Mouse (Mus musculus) midbrain, embryonic 12.5 days (tissue): ENCODE results near the gene Sf3b5. TPM values are rescaled to one million over a fixed set of nuclear protein-coding genes. Genes with fewer than 3 reads are reported as not detected.
A peak's percentile ranks its signal among the peaks of the same experiment; 100 is the strongest.

Experiments
- ATAC-seq: fragments of 200-750 bp; cut with Nextera tagmentation; 2 replicates; pipeline ENCODE4 v1.8.0; 2017; ENCODE audit warnings: low read depth, moderate TSS enrichment, moderate library complexity; ENCODE audit not compliant: low FRiP score
- H3K27ac ChIP-seq: fragments of 300-500 bp; sonication (generic); replicated peaks from 2 replicates; pipeline ENCODE4 v1.5.1; 2016; ENCODE audit warnings: mild to moderate bottlenecking
- H3K27me3 ChIP-seq: fragments of 300-500 bp; sonication (generic); 2 replicates; pipeline ENCODE4 v1.6.1; 2016; ENCODE audit warnings: mild to moderate bottlenecking
- H3K36me3 ChIP-seq: fragments of 300-500 bp; sonication (generic); 2 replicates; pipeline ENCODE4 v1.6.1; 2016
- H3K4me1 ChIP-seq: fragments of 300-500 bp; sonication (generic); 2 replicates; pipeline ENCODE4 v1.6.1; 2016
- H3K4me2 ChIP-seq: fragments of 300-500 bp; sonication (generic); replicated peaks from 2 replicates; pipeline ENCODE4 v1.6.1; 2016; ENCODE audit warnings: mild to moderate bottlenecking, moderate library complexity
- H3K4me3 ChIP-seq: fragments of 300-500 bp; sonication (generic); 2 replicates; pipeline ENCODE4 v1.5.1; 2016; ENCODE audit warnings: mild to moderate bottlenecking
- H3K9ac ChIP-seq: fragments of 300-500 bp; sonication (generic); replicated peaks from 2 replicates; pipeline ENCODE4 v1.6.1; 2016; ENCODE audit warnings: mild to moderate bottlenecking, moderate library complexity
- H3K9me3 ChIP-seq: fragments of 300-500 bp; sonication (generic); 2 replicates; pipeline ENCODE4 v1.6.1; 2016; ENCODE audit warnings: mild to moderate bottlenecking
- WGBS: fragments of 180-500 bp; shearing (Covaris S2); methylation state at CpG from one replicate; pipeline ENCODE4 v1.1.7; 2016; 5-methylcytosine and 5-hydroxymethylcytosine counted together
- polyA plus RNA-seq: library from polyadenylated mRNA; unstranded; fragments of >200 nt; fragmentation: Nextera tagmentation; extraction: Ambion mirVana; gene quantifications from 2 replicates; pipeline ENCODE4 v1.2.1, GENCODE M21; 2016

Sf3b5 gene
- 30.3 and 32.2 TPM in 2 replicates for polyA plus RNA-seq

DNA sequence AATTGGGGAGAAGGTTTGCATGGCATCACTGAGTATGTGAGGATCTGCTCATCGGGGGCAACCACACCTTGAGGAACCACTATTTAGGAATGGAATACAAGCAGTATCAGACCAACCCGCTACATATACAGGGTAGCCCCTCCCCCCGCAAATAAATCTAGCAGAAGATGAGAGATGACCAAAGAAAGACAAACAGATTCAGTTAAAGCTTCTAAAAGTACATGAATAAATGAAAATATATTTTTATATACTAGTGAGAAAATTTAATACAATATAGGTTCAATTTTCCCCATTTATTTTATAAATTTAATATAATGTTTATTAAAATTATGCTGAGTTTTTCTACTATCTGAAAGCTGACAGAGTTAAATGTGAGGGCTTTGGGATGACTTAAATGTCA, at the start of gene Sf3b5:
Gene Sf3b5, plus strand, starts transcription at position 301 of the 400 bp plus-strand sequence.
- H3K27me3 ChIP-seq, result no peaks in the 10 kb centered on the region
- peaks cover 2% of the 10 kb centered on the region; the same call in 1 of the 2 replicates for H3K36me3 ChIP-seq
- no peak within 1 kb of the TSS for H3K4me2 ChIP-seq
- H3K4me3 ChIP-seq, result no peak within 1 kb of the TSS
- peaks cover 13% of the 10 kb centered on the region for H3K4me1 ChIP-seq
- no peaks in the 10 kb centered on the region for H3K9me3 ChIP-seq
- no peak for ATAC-seq
- no peak within 1 kb of the TSS for H3K9ac ChIP-seq
- 89% methylated on average over 3 of the region's 3 CpGs for WGBS
- no peak within 1 kb of the TSS for H3K27ac ChIP-seq

- Histone ChIP-seq H3K9me3 (no peaks in the 10 kb centered on the region), H3K4me2 (no peak overlapping the region), H3K36me3 (no peaks in the 10 kb centered on the region), H3K9ac (no peak overlapping the region), H3K4me1 (no peaks in the 10 kb centered on the region), H3K4me3 (no peak overlapping the region), H3K27me3 (0 out of 2 replicates have a peak, but pooled peaks cover under 1% of the 10 kb centered on the region), H3K27ac (no peak overlapping the region)
- 64% methylated on average over 1 of the region's 1 CpGs for WGBS
- no peak for ATAC-seq
These were observed 49.3 kb upstream of the Sf3b5 start for GRCm38 (mm10) chr10:12955831-12956230.

GRCm38 (mm10) chr10:12957271-12957670, 47.9 kb upstream of the Sf3b5 start:
- no peak for ATAC-seq
- 77% methylated on average over 4 of the region's 4 CpGs for WGBS

GRCm38 (mm10) chr10:12961546-12961945, 43.6 kb upstream of the Sf3b5 start:
- Histone ChIP-seq H3K4me1 (no peaks in the 10 kb centered on the region), H3K9ac (no peak overlapping the region), H3K27me3 (peaks cover 24% of the 10 kb centered on the region), H3K4me3 (no peak overlapping the region), H3K27ac (no peak overlapping the region), H3K9me3 (no peaks in the 10 kb centered on the region), H3K4me2 (no peak overlapping the region), H3K36me3 (no peaks in the 10 kb centered on the region)
- ATAC-seq, result no peak
- 87% methylated on average over 8 of the region's 8 CpGs for WGBS

More at GRCm38 (mm10) chr10:12957271-12957670, 47.9 kb upstream of the Sf3b5 start:
- Histone ChIP-seq H3K4me2 (no peak overlapping the region), H3K9ac (no peak overlapping the region), H3K27me3 (peaks cover 10% of the 10 kb centered on the region), H3K9me3 (no peaks in the 10 kb centered on the region), H3K4me1 (no peaks in the 10 kb centered on the region), H3K36me3 (no peaks in the 10 kb centered on the region), H3K4me3 (no peak overlapping the region), H3K27ac (no peak overlapping the region)

DNA sequence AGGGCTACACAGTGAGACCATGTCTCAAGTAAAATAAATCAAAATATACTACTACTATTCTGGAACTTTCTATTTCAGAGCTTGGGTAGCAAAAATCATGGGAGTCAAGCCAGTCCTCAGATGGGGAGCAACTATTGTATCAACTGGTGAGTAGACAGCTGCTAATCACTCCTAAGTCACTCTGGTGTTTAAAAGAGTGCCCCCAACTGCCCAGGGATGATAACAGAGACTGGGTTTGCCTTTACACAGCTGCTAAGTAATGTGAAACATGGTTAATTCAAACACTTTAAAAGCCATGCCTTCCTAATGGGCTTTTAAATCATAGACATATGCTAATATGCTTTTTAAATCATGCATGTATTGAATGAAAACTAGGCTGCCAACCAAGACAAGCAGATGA, 42.9 kb upstream of the Sf3b5 start:
- Histone ChIP-seq H3K4me3 (no peak overlapping the region), H3K9ac (no peak overlapping the region), H3K4me1 (no peaks in the 10 kb centered on the region), H3K27me3 (peaks cover 24% of the 10 kb centered on the region), H3K4me2 (no peak overlapping the region), H3K27ac (no peak overlapping the region), H3K9me3 (no peaks in the 10 kb centered on the region), H3K36me3 (no peaks in the 10 kb centered on the region)
- ATAC-seq, result no peak

DNA sequence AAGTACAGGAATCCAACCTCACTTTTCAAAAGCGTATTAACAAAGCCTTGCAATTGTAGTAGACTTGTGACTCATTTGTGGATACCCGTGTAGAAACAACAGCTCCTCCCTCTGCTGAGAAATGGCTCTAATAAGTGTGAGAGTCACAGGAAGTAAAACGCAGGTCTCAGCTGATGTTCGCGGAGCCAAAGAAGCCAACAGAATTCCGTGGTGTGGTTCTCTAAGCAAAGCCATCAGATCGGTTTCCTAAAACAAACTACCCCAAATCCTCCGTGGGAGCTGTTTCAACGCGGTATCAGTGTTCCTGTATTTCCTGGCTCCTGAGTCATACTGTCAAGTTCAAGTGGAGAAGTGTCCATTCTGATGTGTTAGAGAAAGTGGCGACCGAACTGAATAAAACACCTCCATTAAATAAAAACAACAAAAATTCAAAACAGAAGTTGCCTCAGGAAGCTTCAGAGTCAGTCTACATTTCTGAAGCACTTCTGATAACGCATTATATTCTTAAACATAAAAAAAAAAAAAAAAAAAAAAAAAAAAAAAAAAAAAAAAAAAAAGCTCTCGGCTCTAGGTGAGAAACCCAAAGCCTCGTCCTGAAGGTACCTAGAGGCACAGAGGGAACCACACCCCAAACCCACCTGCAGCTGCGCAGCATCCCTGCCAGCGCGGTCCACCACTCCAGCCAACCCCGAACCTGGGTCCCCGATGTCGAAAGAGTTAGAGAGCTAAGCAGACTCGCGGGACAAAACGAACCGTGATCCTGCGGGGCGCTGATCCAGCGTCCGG, 41.6 kb upstream of the Sf3b5 start:
- no peaks in the 10 kb centered on the region for H3K4me1 ChIP-seq
- H3K27me3 ChIP-seq, result peaks cover 24% of the 10 kb centered on the region
- peak overlapping the region; percentile 56 for H3K9ac ChIP-seq
- H3K36me3 ChIP-seq, result no peaks in the 10 kb centered on the region
- H3K4me3 ChIP-seq, result peak overlapping the region; percentile 73
- peak overlapping the region; percentile 90 for H3K4me2 ChIP-seq
- no peak for ATAC-seq
- WGBS, result 6% methylated on average over 29 of the region's 29 CpGs
- H3K27ac ChIP-seq, result no peak overlapping the region
- H3K9me3 ChIP-seq, result no peaks in the 10 kb centered on the region

- no peaks in the 10 kb centered on the region for H3K36me3 ChIP-seq
- 2% methylated on average over 56 of the region's 56 CpGs for WGBS
- no peaks in the 10 kb centered on the region for H3K4me1 ChIP-seq
- peak within 1 kb of the TSS; percentile 90 for H3K4me2 ChIP-seq
- no peaks in the 10 kb centered on the region for H3K9me3 ChIP-seq
- H3K27ac ChIP-seq, result no peak within 1 kb of the TSS
- peak within 1 kb of the TSS; percentile 73 for H3K4me3 ChIP-seq
- ATAC-seq, result peak; percentile 94
- H3K9ac ChIP-seq, result peak within 1 kb of the TSS; percentile 56
- H3K27me3 ChIP-seq, result peaks cover 24% of the 10 kb centered on the region
These were observed 40.7 kb upstream of the Sf3b5 start, which contains the start of gene Stx11 for GRCm38 (mm10) chr10:12964151-12965075. TSS of gene Stx11 (minus strand) at chr10:12964298.

GRCm38 (mm10) chr10:12965669-12966180, 39.4 kb upstream of the Sf3b5 start:
- Histone ChIP-seq H3K36me3 (no peaks in the 10 kb centered on the region), H3K9ac (no peak overlapping the region), H3K4me2 (no peak overlapping the region), H3K27ac (no peak overlapping the region), H3K4me3 (no peak overlapping the region), H3K4me1 (no peaks in the 10 kb centered on the region), H3K27me3 (peaks cover 24% of the 10 kb centered on the region), H3K9me3 (no peaks in the 10 kb centered on the region)
- 86% methylated on average over 5 of the region's 5 CpGs for WGBS
- no peak for ATAC-seq

DNA sequence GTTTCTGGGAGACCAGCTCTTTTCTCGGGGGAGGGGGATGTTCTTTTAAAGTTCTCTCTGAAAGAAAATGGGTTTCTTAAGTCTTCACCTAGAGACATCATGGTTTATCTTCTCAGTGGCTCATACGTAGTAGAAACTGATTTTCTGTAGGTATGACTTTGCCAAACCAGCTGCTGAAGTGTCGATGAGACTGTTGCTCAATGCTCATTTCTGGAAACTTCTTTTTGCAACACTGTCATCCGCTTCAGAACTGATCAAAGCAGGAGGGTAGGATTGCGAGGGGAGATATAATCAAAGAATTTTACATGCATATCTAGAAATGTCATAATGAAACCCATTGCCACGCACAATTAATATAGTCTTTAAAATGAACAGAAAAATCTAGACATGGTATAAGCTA, 30.6 kb upstream of the Sf3b5 start:
- Histone ChIP-seq H3K4me1 (no peaks in the 10 kb centered on the region), H3K36me3 (no peaks in the 10 kb centered on the region), H3K27ac (no peak overlapping the region), H3K4me3 (no peak overlapping the region), H3K9me3 (no peaks in the 10 kb centered on the region), H3K9ac (no peak overlapping the region), H3K4me2 (no peak overlapping the region), H3K27me3 (no peaks in the 10 kb centered on the region)
- 91% methylated on average over 6 of the region's 6 CpGs for WGBS
- no peak for ATAC-seq

GRCm38 (mm10) chr10:12975461-12975860, 29.7 kb upstream of the Sf3b5 start:
- Histone ChIP-seq H3K4me3 (no peak overlapping the region), H3K4me1 (no peaks in the 10 kb centered on the region), H3K27me3 (no peaks in the 10 kb centered on the region), H3K4me2 (no peak overlapping the region), H3K9me3 (no peaks in the 10 kb centered on the region), H3K27ac (no peak overlapping the region), H3K9ac (no peak overlapping the region), H3K36me3 (no peaks in the 10 kb centered on the region)
- no peak for ATAC-seq
- WGBS, result 89% methylated on average over 3 of the region's 3 CpGs

GRCm38 (mm10) chr10:12975957-12976356, 29.2 kb upstream of the Sf3b5 start:
- no peaks in the 10 kb centered on the region for H3K9me3 ChIP-seq
- 87% methylated on average over 7 of the region's 7 CpGs for WGBS
- H3K4me3 ChIP-seq, result no peak overlapping the region
- H3K4me2 ChIP-seq, result no peak overlapping the region
- H3K9ac ChIP-seq, result no peak overlapping the region
- no peaks in the 10 kb centered on the region for H3K27me3 ChIP-seq
- H3K36me3 ChIP-seq, result no peaks in the 10 kb centered on the region
- ATAC-seq, result no peak
- no peaks in the 10 kb centered on the region for H3K4me1 ChIP-seq
- no peak overlapping the region for H3K27ac ChIP-seq

DNA sequence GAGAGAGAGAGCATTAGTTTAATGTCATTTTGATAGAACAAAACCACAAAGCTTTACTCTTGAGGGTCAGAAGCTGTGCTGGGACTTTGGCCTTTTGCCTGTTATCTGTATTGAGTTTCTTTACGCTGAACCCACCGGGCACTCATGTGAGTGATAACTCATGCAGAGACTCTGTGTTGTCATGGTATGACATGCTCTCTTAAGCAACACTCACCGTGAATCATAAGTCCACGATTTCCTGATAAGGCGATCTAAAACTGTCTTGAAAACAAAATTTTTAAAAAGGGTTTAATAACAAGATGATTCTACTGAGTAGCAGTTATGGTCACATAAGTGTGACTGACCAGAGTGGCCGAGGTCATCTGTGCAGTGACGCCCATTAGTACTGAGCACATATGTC, 28.6 kb upstream of the Sf3b5 start:
- no peaks in the 10 kb centered on the region for H3K9me3 ChIP-seq
- H3K9ac ChIP-seq, result no peak overlapping the region
- H3K4me3 ChIP-seq, result no peak overlapping the region
- ATAC-seq, result no peak
- WGBS, result 96% methylated on average over 7 of the region's 7 CpGs
- no peak overlapping the region for H3K27ac ChIP-seq
- no peaks in the 10 kb centered on the region for H3K4me1 ChIP-seq
- no peak overlapping the region for H3K4me2 ChIP-seq
- H3K27me3 ChIP-seq, result no peaks in the 10 kb centered on the region
- no peaks in the 10 kb centered on the region for H3K36me3 ChIP-seq
